Mouse (Mus musculus): Measurements from ENCODE around the gene Ulk4.

- no peak for TF ChIP-seq CTCF (IDR thresholded peaks at IDR 0.05; ENCODE audit: borderline replicate concordance, control insufficient read depth, extremely low read depth, insufficient read depth, low read length, poor library complexity)
- TF ChIP-seq POLR2A (IDR thresholded peaks at IDR 0.05; ENCODE audit: control insufficient read depth, extremely low read depth, insufficient read depth, low read length, poor library complexity) = no peak
Observed at GRCm38 (mm10) chr9:121218230-121218629, 58.8 kb downstream of the Ulk4 start.

All from thymus, adult 2 months (tissue).